In genomic region chr1:82328033-82328775, GRCm38 (mm10) we compare ENCODE assay signal across 25 mouse cellular contexts. TPM values are rescaled to one million over a fixed set of nuclear protein-coding genes. Genes with fewer than 3 reads are reported as not detected.
A peak's percentile ranks its signal among the peaks of the same experiment; 100 is the strongest.
DNase-seq lines count a peak whose midpoint lies in the region; ATAC-seq and TF ChIP-seq lines count a peak whose summit lies in the region.
"Had no signal": no experiment of that assay in that cellular context is flagged by ENCODE, and none has a peak within 500 bp of the region (broad histone marks: within the 10 kb centered on the region; RNA-seq: fewer than 3 reads in every experiment).

No protein-coding gene starts in this region.

- no peak overlapping the region for H3K27ac ChIP-seq in heart, embryonic 11.5 days (ENCODE audit: low read depth, low read length)
- H3K27ac ChIP-seq in midbrain, embryonic 11.5 days (ENCODE audit: low read depth, low read length) = no peak overlapping the region
- no peak overlapping the region for H3K27ac ChIP-seq in midbrain, embryonic 15.5 days
- no peak overlapping the region for H3K27ac ChIP-seq in liver, embryonic 12.5 days
- H3K27ac ChIP-seq: forebrain, embryonic 10.5 days; forebrain, embryonic 15.5 days; hindbrain, embryonic 10.5 days; hindbrain, embryonic 13.5 days; intestine, embryonic 15.5 days had no signal

- no peak for DNase-seq in heart, adult 9 months (ENCODE audit: low spot score in 2 of 2)
- peak; percentile 64 for DNase-seq in midbrain, embryonic 11.5 days (ENCODE audit: low spot score, missing footprints)
- DNase-seq in kidney, adult 18-20 months = no peak
- DNase-seq in kidney, postnatal 14 days = no peak
- DNase-seq: adrenal gland, adult 8-10 months; adrenal gland, postnatal 25 days; cerebellum, adult 11-12 months; cerebellum, adult 8-10 months; cerebellum, postnatal 10 days; cerebellum, postnatal 36 days; embryo, embryonic 11 days; gastrocnemius, postnatal 25 days; heart, postnatal 36 days had no signal

- no peak overlapping the region for H3K4me3 ChIP-seq in heart, embryonic 11.5 days (ENCODE audit: low read depth, low read length)
- H3K4me3 ChIP-seq in midbrain, embryonic 11.5 days (ENCODE audit: low read depth, low read length) = no peak overlapping the region
- no peak overlapping the region for H3K4me3 ChIP-seq in midbrain, embryonic 15.5 days
- no peak overlapping the region for H3K4me3 ChIP-seq in liver, embryonic 12.5 days
- no peak overlapping the region for H3K4me3 ChIP-seq in myocyte
- H3K4me3 ChIP-seq: forebrain, embryonic 10.5 days; forebrain, embryonic 15.5 days; hindbrain, embryonic 10.5 days; hindbrain, embryonic 13.5 days; intestine, embryonic 15.5 days had no signal

- no peak for TF ChIP-seq POLR2A in myocyte (IDR thresholded peaks at IDR 0.05; ENCODE audit: insufficient read length, low read depth)

- no peaks in the 10 kb centered on the region for H3K27me3 ChIP-seq in heart, embryonic 11.5 days (ENCODE audit: control insufficient read depth, insufficient read depth, low read length)
- no peaks in the 10 kb centered on the region for H3K27me3 ChIP-seq in midbrain, embryonic 11.5 days (ENCODE audit: control insufficient read depth, insufficient read depth, low read length)
- H3K27me3 ChIP-seq in midbrain, embryonic 15.5 days (replicated peaks) = no peaks in the 10 kb centered on the region
- no peaks in the 10 kb centered on the region for H3K27me3 ChIP-seq in liver, embryonic 12.5 days (replicated peaks)
- no peaks in the 10 kb centered on the region for H3K27me3 ChIP-seq in myocyte (ENCODE audit: control insufficient read depth, insufficient read depth, insufficient read length)
- H3K27me3 ChIP-seq: forebrain, embryonic 15.5 days; hindbrain, embryonic 13.5 days; intestine, embryonic 15.5 days had no signal

- H3K9ac ChIP-seq in heart, embryonic 11.5 days (ENCODE audit: low read depth, low read length) = no peak overlapping the region
- no peak overlapping the region for H3K9ac ChIP-seq in midbrain, embryonic 11.5 days (ENCODE audit: low read length)
- no peak overlapping the region for H3K9ac ChIP-seq in midbrain, embryonic 15.5 days
- no peak overlapping the region for H3K9ac ChIP-seq in liver, embryonic 12.5 days
- H3K9ac ChIP-seq: forebrain, embryonic 15.5 days; hindbrain, embryonic 13.5 days; intestine, embryonic 15.5 days had no signal

- H3ac ChIP-seq in myocyte (ENCODE audit: control insufficient read depth, insufficient read length) = no peak overlapping the region

- peaks cover 78% of the 10 kb centered on the region for H3K79me2 ChIP-seq in myocyte (ENCODE audit: control insufficient read depth, insufficient read depth)

- 81% methylated on average over 7 of the region's 7 CpGs for WGBS in heart, embryonic 11.5 days (ENCODE audit: insufficient replicate concordance)
- WGBS in midbrain, embryonic 11.5 days = 94% methylated on average over 7 of the region's 7 CpGs
- whole genome bisulfite sequencing in midbrain, embryonic 15.5 days = 90% methylated on average over 7 of the region's 7 CpGs
- WGBS in liver, embryonic 12.5 days (ENCODE audit: insufficient replicate concordance) = 77% methylated on average over 7 of the region's 7 CpGs

- H3K9me3 ChIP-seq in heart, embryonic 11.5 days (replicated peaks; ENCODE audit: control insufficient read depth, low read length) = no peaks in the 10 kb centered on the region
- H3K9me3 ChIP-seq in midbrain, embryonic 11.5 days (ENCODE audit: control insufficient read depth, low read length) = no peaks in the 10 kb centered on the region
- H3K9me3 ChIP-seq in midbrain, embryonic 15.5 days = no peaks in the 10 kb centered on the region
- H3K9me3 ChIP-seq in liver, embryonic 12.5 days (replicated peaks) = no peaks in the 10 kb centered on the region
- H3K9me3 ChIP-seq: forebrain, embryonic 10.5 days; forebrain, embryonic 15.5 days; hindbrain, embryonic 10.5 days; hindbrain, embryonic 13.5 days; intestine, embryonic 15.5 days had no signal

- peak; percentile 67; the same call in 1 of the 2 replicates for ATAC-seq in heart, embryonic 11.5 days (replicated peaks; ENCODE audit: insufficient number of reproducible peaks, low FRiP score, low TSS enrichment)
- ATAC-seq in midbrain, embryonic 11.5 days (ENCODE audit: low FRiP score) = no peak
- ATAC-seq in midbrain, embryonic 15.5 days (replicated peaks) = no peak
- peak; percentile 61; the same call in 1 of the 2 replicates for ATAC-seq in liver, embryonic 12.5 days
- ATAC-seq: activated CD4-positive, CD25-positive, alpha-beta regulatory T cell, adult 4 months; CD4-positive, CD25-positive, alpha-beta regulatory T cell, adult 4 months; forebrain, embryonic 15.5 days; hindbrain, embryonic 16.5 days; intestine, embryonic 15.5 days had no signal

- H3K36me3 ChIP-seq in heart, embryonic 11.5 days (ENCODE audit: control insufficient read depth, insufficient read depth, low read length) = no peaks in the 10 kb centered on the region
- H3K36me3 ChIP-seq in midbrain, embryonic 11.5 days (ENCODE audit: control insufficient read depth, insufficient read depth, low read length) = no peaks in the 10 kb centered on the region
- H3K36me3 ChIP-seq in midbrain, embryonic 15.5 days (replicated peaks) = no peaks in the 10 kb centered on the region
- no peaks in the 10 kb centered on the region for H3K36me3 ChIP-seq in liver, embryonic 12.5 days
- no peaks in the 10 kb centered on the region for H3K36me3 ChIP-seq in myocyte (ENCODE audit: control insufficient read depth, insufficient read depth)
- H3K36me3 ChIP-seq: forebrain, embryonic 10.5 days; forebrain, embryonic 15.5 days; hindbrain, embryonic 10.5 days; hindbrain, embryonic 13.5 days; intestine, embryonic 15.5 days had no signal

- H3K4me2 ChIP-seq in heart, embryonic 11.5 days = no peak overlapping the region
- no peak overlapping the region for H3K4me2 ChIP-seq in midbrain, embryonic 11.5 days
- H3K4me2 ChIP-seq in midbrain, embryonic 15.5 days = no peak overlapping the region
- H3K4me2 ChIP-seq in liver, embryonic 12.5 days = no peak overlapping the region
- no peak overlapping the region for H3K4me2 ChIP-seq in myocyte (ENCODE audit: low read depth)
- H3K4me2 ChIP-seq: forebrain, embryonic 15.5 days; hindbrain, embryonic 13.5 days; intestine, embryonic 15.5 days had no signal

- H3K4me1 ChIP-seq in heart, embryonic 11.5 days (ENCODE audit: control insufficient read depth, insufficient read depth, low read length) = no peaks in the 10 kb centered on the region
- peaks cover 2% of the 10 kb centered on the region; the same call in 1 of the 2 replicates for H3K4me1 ChIP-seq in midbrain, embryonic 11.5 days (ENCODE audit: control insufficient read depth, insufficient read depth, low read length)
- H3K4me1 ChIP-seq in midbrain, embryonic 15.5 days = peaks cover 9% of the 10 kb centered on the region
- H3K4me1 ChIP-seq in liver, embryonic 12.5 days = peaks cover 15% of the 10 kb centered on the region
- H3K4me1 ChIP-seq: intestine, embryonic 15.5 days had no signal

TF ChIP-seq in myocyte, 11 proteins besides CTCF, POLR2A, EP300 and RAD21:
- TF ChIP-seq SRF (IDR thresholded peaks at IDR 0.05; ENCODE audit: control insufficient read depth, insufficient read length, low read depth) (no peak), TCF3 (IDR thresholded peaks at IDR 0.05; ENCODE audit: insufficient read length, low read depth) (no peak), MYOG (IDR thresholded peaks at IDR 0.05; ENCODE audit: control insufficient read depth in 1 of 3, insufficient read depth in 1 of 3, insufficient read length in 2 of 3, low read depth in 2 of 3) (no peak), USF1 (IDR thresholded peaks at IDR 0.05; ENCODE audit: low read depth) (peak; percentile 10), MAX (IDR thresholded peaks at IDR 0.05; ENCODE audit: low read depth) (no peak), E2F4 (IDR thresholded peaks at IDR 0.05; ENCODE audit: insufficient read depth) (no peak), REST (IDR thresholded peaks at IDR 0.05; ENCODE audit: insufficient read depth, insufficient read length) (peak; percentile 43), MYOD1 (IDR thresholded peaks at IDR 0.05; ENCODE audit: control insufficient read depth in 1 of 3, insufficient read length in 2 of 3, low read depth in 2 of 3) (no peak)
TF ChIP-seq in myocyte: peak in this region for 2.

RNA-seq across cellular contexts. Expression of gene Rhbdd1, which starts 12.0 kb away (rescaled TPM):
- 7.9 and 8.7 TPM in 2 replicates for polyA plus RNA-seq in heart, embryonic 11.5 days (2014; fragmentation: Nextera tagmentation; extraction: Ambion mirVana)
- 7.2 and 7.7 TPM in 2 replicates for polyA plus RNA-seq in midbrain, embryonic 11.5 days (2014; fragmentation: Nextera tagmentation; extraction: Ambion mirVana)
- polyA plus RNA-seq in midbrain, embryonic 15.5 days (2015; fragmentation: Nextera tagmentation; extraction: Ambion mirVana) = 3.2 and 4.2 TPM in 2 replicates
- 11.8 and 13.3 TPM in 2 replicates for polyA plus RNA-seq in liver, embryonic 12.5 days (2016; fragmentation: Nextera tagmentation; extraction: Ambion mirVana)
- polyA plus RNA-seq in myocyte (2012; fragmentation: generic; extraction: Trizol) = 43.3 TPM

RNA-seq across cellular contexts. Expression of gene Irs1, which starts 37.0 kb away (rescaled TPM):
- 8.4 and 10.9 TPM in 2 replicates for polyA plus RNA-seq in heart, embryonic 11.5 days (2014; fragmentation: Nextera tagmentation; extraction: Ambion mirVana)
- polyA plus RNA-seq in midbrain, embryonic 11.5 days (2014; fragmentation: Nextera tagmentation; extraction: Ambion mirVana) = 5.3 and 5.9 TPM in 2 replicates
- polyA plus RNA-seq in midbrain, embryonic 15.5 days (2015; fragmentation: Nextera tagmentation; extraction: Ambion mirVana) = 7.5 and 8.2 TPM in 2 replicates
- polyA plus RNA-seq in liver, embryonic 12.5 days (2016; fragmentation: Nextera tagmentation; extraction: Ambion mirVana) = 1.8 and 1.9 TPM in 2 replicates
- polyA plus RNA-seq in myocyte (2012; fragmentation: generic; extraction: Trizol) = 3.9 TPM
- polyA plus RNA-seq: activated CD4-positive, CD25-positive, alpha-beta regulatory T cell, adult 4 months; CD4-positive, CD25-positive, alpha-beta regulatory T cell, adult 4 months had no signal

Comparison
In these comparisons a context has a peak if more than half of its experiments do, and no peak if none do; other contexts are left out.
1. ATAC-seq: peak in heart, embryonic 11.5 days (single experiment) and liver, embryonic 12.5 days (single experiment); none in midbrain, embryonic 11.5 days (single experiment) and midbrain, embryonic 15.5 days (single experiment).